Mouse (Mus musculus) embryonic facial prominence, embryonic 11.5 days (tissue): ENCODE data around the gene Gm9508. TPM values are rescaled to one million over a fixed set of nuclear protein-coding genes. Genes with fewer than 3 reads are reported as not detected.
A peak's percentile ranks its signal among the peaks of the same experiment; 100 is the strongest.

Experiments used
- ATAC-seq: fragments of 200-750 bp; cut with Nextera tagmentation; replicated peaks from 2 replicates; pipeline ENCODE4 v1.8.0; 2017; ENCODE audit warnings: low read depth; ENCODE audit not compliant: insufficient number of reproducible peaks, low FRiP score, low TSS enrichment
- DNase-seq: peaks from one replicate; pipeline ENCODE4 v3.0.0-alpha.2; 2015; ENCODE audit warnings: low spot score
- H3K27ac ChIP-seq: fragments of 300-500 bp; sonication (generic); replicated peaks from 2 replicates; pipeline ENCODE4 v1.5.1; 2014; ENCODE audit warnings: mild to moderate bottlenecking, low read depth, low read length, control low read depth
- H3K27me3 ChIP-seq: fragments of 300-500 bp; sonication (generic); 2 replicates; pipeline ENCODE4 v1.6.1; 2014; ENCODE audit warnings: mild to moderate bottlenecking, low read length, moderate library complexity, mixed read lengths; ENCODE audit not compliant: control insufficient read depth, insufficient read depth
- H3K36me3 ChIP-seq: fragments of 300-500 bp; sonication (generic); replicated peaks from 2 replicates; pipeline ENCODE4 v1.6.1; 2014; ENCODE audit warnings: low read depth, mild to moderate bottlenecking, low read length, moderate library complexity, mixed read lengths; ENCODE audit not compliant: control insufficient read depth, insufficient read depth
- H3K4me1 ChIP-seq: fragments of 300-500 bp; sonication (generic); 2 replicates; pipeline ENCODE4 v1.6.1; 2014; ENCODE audit warnings: low read length, mixed read lengths; ENCODE audit not compliant: control insufficient read depth, insufficient read depth
- H3K4me2 ChIP-seq: fragments of 300-500 bp; sonication (generic); 2 replicates; pipeline ENCODE4 v1.6.1; 2014; ENCODE audit warnings: low read depth, mild to moderate bottlenecking, control low read depth, low read length, moderate library complexity
- H3K4me3 ChIP-seq: fragments of 300-500 bp; sonication (generic); 2 replicates; pipeline ENCODE4 v1.5.1; 2014; ENCODE audit warnings: low read depth, low read length, control low read depth
- H3K9ac ChIP-seq: fragments of 300-500 bp; sonication (generic); replicated peaks from 2 replicates; pipeline ENCODE4 v1.6.1; 2014; ENCODE audit warnings: mild to moderate bottlenecking, control low read depth, low read length
- H3K9me3 ChIP-seq: fragments of 300-500 bp; sonication (generic); replicated peaks from 2 replicates; pipeline ENCODE4 v1.6.1; 2016; ENCODE audit warnings: mild to moderate bottlenecking, low read length, inconsistent platforms, mixed read lengths; ENCODE audit not compliant: control insufficient read depth
- WGBS: fragments of 180-500 bp; shearing (Covaris S2); extraction: QIAGEN DNeasy Blood & Tissue Kit; methylation state at CpG from one replicate; pipeline ENCODE4 v1.1.7; 2014; 5-methylcytosine and 5-hydroxymethylcytosine counted together
- polyA plus RNA-seq: library from polyadenylated mRNA; unstranded; fragments of >200 nt; fragmentation: Nextera tagmentation; extraction: Ambion mirVana; gene quantifications from 2 replicates; pipeline ENCODE4 v1.2.1, GENCODE M21; 2014

Gene Gm9508
- polyA plus RNA-seq, 1 experiment from 2014 or later, result not detected

- H3K9ac ChIP-seq, result peak within 1 kb of the TSS; percentile 15; the same call in 1 of the 2 replicates
- WGBS, result 6% methylated on average over 22 of the region's 22 CpGs
- DNase-seq (no peak), ATAC-seq (no peak)
- no peaks in the 10 kb centered on the region for H3K9me3 ChIP-seq
- H3K36me3 ChIP-seq, result no peaks in the 10 kb centered on the region
- H3K4me1 ChIP-seq, result peaks cover 2% of the 10 kb centered on the region
- H3K27me3 ChIP-seq, result peaks cover 25% of the 10 kb centered on the region
- no peak within 1 kb of the TSS for H3K27ac ChIP-seq
- H3K4me3 ChIP-seq, result no peak within 1 kb of the TSS
- no peak within 1 kb of the TSS for H3K4me2 ChIP-seq
Observed at GRCm38 (mm10) chr10:77685895-77686664, 11.0 kb downstream of the Gm9508 start, which contains the start of gene Tspear. TSS of gene Tspear (plus strand) at chr10:77686569.

- Histone ChIP-seq H3K9me3 (no peaks in the 10 kb centered on the region), H3K4me1 (peaks cover 2% of the 10 kb centered on the region), H3K27me3 (peaks cover 25% of the 10 kb centered on the region), H3K9ac (no peak overlapping the region), H3K4me2 (no peak overlapping the region), H3K36me3 (no peaks in the 10 kb centered on the region), H3K27ac (no peak overlapping the region), H3K4me3 (no peak overlapping the region)
- 24% methylated on average over 8 of the region's 8 CpGs for WGBS
- ATAC-seq (no peak), DNase-seq (peak; percentile 65)
Observed at GRCm38 (mm10) chr10:77684181-77684580, 12.9 kb downstream of the Gm9508 start.

GRCm38 (mm10) chr10:77682994-77683393 lies 14.0 kb downstream of the Gm9508 start:
- 73% methylated on average over 7 of the region's 7 CpGs for WGBS
- no peak overlapping the region for H3K4me3 ChIP-seq
- ATAC-seq (no peak), DNase-seq (no peak)
- H3K9me3 ChIP-seq, result no peaks in the 10 kb centered on the region
- no peaks in the 10 kb centered on the region for H3K36me3 ChIP-seq
- peaks cover 2% of the 10 kb centered on the region for H3K4me1 ChIP-seq
- no peak overlapping the region for H3K9ac ChIP-seq
- H3K27ac ChIP-seq, result no peak overlapping the region
- no peak overlapping the region for H3K4me2 ChIP-seq
- H3K27me3 ChIP-seq, result peaks cover 28% of the 10 kb centered on the region

GRCm38 (mm10) chr10:77677562-77677961 lies 19.5 kb downstream of the Gm9508 start:
- peak overlapping the region; percentile 34 for H3K4me3 ChIP-seq
- DNase-seq (peak; percentile 63), ATAC-seq (peak; percentile 61; the same call in 1 of the 2 replicates)
- peak overlapping the region; percentile 37; the same call in 1 of the 2 replicates for H3K9ac ChIP-seq
- peak overlapping the region; percentile 80 for H3K4me2 ChIP-seq
- H3K4me1 ChIP-seq, result no peaks in the 10 kb centered on the region; the same call in 1 of the 2 replicates
- H3K9me3 ChIP-seq, result no peaks in the 10 kb centered on the region
- under 1% methylated on average over 35 of the region's 35 CpGs for WGBS
- no peak overlapping the region for H3K27ac ChIP-seq
- no peaks in the 10 kb centered on the region for H3K36me3 ChIP-seq
- peaks cover 15% of the 10 kb centered on the region for H3K27me3 ChIP-seq

- Histone ChIP-seq H3K36me3 (no peaks in the 10 kb centered on the region), H3K4me1 (no peaks in the 10 kb centered on the region; the same call in 1 of the 2 replicates), H3K4me3 (no peak overlapping the region), H3K4me2 (no peak overlapping the region), H3K9ac (no peak overlapping the region), H3K27me3 (peaks cover 15% of the 10 kb centered on the region), H3K27ac (no peak overlapping the region), H3K9me3 (no peaks in the 10 kb centered on the region)
- no peak for ATAC-seq
- DNase-seq, result no peak
- 58% methylated on average over 13 of the region's 13 CpGs for WGBS
Observed at GRCm38 (mm10) chr10:77673765-77674164, 23.3 kb downstream of the Gm9508 start.

- no peaks in the 10 kb centered on the region for H3K4me1 ChIP-seq
- DNase-seq, result no peak
- no peak overlapping the region for H3K4me3 ChIP-seq
- H3K9ac ChIP-seq, result no peak overlapping the region
- no peaks in the 10 kb centered on the region for H3K36me3 ChIP-seq
- ATAC-seq, result no peak
- H3K4me2 ChIP-seq, result no peak overlapping the region
- no peaks in the 10 kb centered on the region for H3K27me3 ChIP-seq
- WGBS, result 80% methylated on average over 4 of the region's 4 CpGs
- H3K27ac ChIP-seq, result no peak overlapping the region
- H3K9me3 ChIP-seq, result no peaks in the 10 kb centered on the region
Observed at GRCm38 (mm10) chr10:77671519-77671918, 25.5 kb downstream of the Gm9508 start.

- H3K4me3 ChIP-seq, result no peak overlapping the region
- no peaks in the 10 kb centered on the region for H3K4me1 ChIP-seq
- no peaks in the 10 kb centered on the region for H3K27me3 ChIP-seq
- H3K27ac ChIP-seq, result no peak overlapping the region
- no peak overlapping the region for H3K4me2 ChIP-seq
- no peak for DNase-seq
- 74% methylated on average over 4 of the region's 4 CpGs for WGBS
- no peaks in the 10 kb centered on the region for H3K9me3 ChIP-seq
- no peak for ATAC-seq
- no peaks in the 10 kb centered on the region for H3K36me3 ChIP-seq
- no peak overlapping the region for H3K9ac ChIP-seq
Observed at GRCm38 (mm10) chr10:77670710-77671109, 26.3 kb downstream of the Gm9508 start.

GRCm38 (mm10) chr10:77667402-77667801 lies 29.6 kb downstream of the Gm9508 start:
- Histone ChIP-seq H3K27me3 (no peaks in the 10 kb centered on the region), H3K36me3 (no peaks in the 10 kb centered on the region), H3K9me3 (no peaks in the 10 kb centered on the region), H3K4me1 (no peaks in the 10 kb centered on the region), H3K9ac (no peak overlapping the region), H3K4me3 (no peak overlapping the region), H3K27ac (no peak overlapping the region), H3K4me2 (no peak overlapping the region)
- ATAC-seq (no peak), DNase-seq (no peak)
- 90% methylated on average over 4 of the region's 4 CpGs for WGBS
